Mouse (Mus musculus): ENCODE results near the gene A730015C16Rik. TPM values are rescaled to one million over a fixed set of nuclear protein-coding genes. Genes with fewer than 3 reads are reported as not detected.

The A730015C16Rik gene
- 1.1 and 1.4 TPM in 2 replicates for polyA plus RNA-seq (2015; fragmentation: Nextera tagmentation; extraction: Ambion mirVana)

DNA sequence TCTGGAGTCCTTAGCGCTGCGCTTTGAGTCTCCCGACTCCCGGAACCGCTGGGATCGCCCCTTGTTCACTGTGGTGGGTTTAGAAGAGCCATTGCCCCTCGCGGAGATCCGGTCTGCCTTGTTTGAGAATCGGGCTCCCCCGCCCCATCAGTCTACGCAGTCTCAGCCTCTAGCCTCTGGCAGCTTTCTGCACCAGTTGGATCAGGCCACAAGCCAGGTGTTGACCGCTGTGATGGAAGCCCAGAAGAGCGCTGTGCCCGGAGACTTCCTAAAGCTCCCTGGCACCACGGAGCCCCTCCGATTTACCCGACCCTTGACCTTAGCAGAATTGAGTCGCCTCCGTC, at the start of gene A730015C16Rik:
Gene A730015C16Rik (minus strand): TSS at position 115 of the 344 bp plus-strand sequence.
- H3K4me2 ChIP-seq, result peak within 1 kb of the TSS; percentile 90
- peak; percentile 45 for ATAC-seq (ENCODE audit: low FRiP score)
- WGBS, result 14% methylated on average over 20 of the region's 20 CpGs

DNA sequence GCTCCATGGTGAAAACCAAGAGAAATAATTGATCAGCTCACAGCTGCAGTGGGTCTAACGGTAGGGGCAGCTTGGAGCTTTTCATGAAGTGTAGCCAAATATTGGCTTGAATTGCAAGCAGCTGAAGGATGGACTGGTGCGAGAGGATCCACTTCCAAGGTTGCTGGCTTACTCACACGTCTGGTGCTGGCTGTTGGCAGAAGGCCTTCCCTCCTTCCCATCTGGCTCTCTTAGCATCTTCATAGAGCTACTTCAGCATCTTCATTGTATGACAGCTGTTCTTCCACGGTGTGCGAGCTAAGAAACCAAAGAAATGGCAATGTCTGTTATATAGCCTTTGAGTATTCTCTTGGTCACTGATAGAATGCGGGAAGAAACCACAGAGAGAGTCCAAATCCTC, 42.5 kb upstream of the A730015C16Rik start:
- no peaks in the 10 kb centered on the region for H3K27me3 ChIP-seq (replicated peaks)
- WGBS, result 85% methylated on average over 6 of the region's 6 CpGs
- no peaks in the 10 kb centered on the region for H3K4me1 ChIP-seq
- H3K9ac ChIP-seq (replicated peaks), result no peak overlapping the region
- H3K4me2 ChIP-seq, result no peak overlapping the region
- H3K9me3 ChIP-seq (replicated peaks), result no peaks in the 10 kb centered on the region
- no peak for ATAC-seq (ENCODE audit: low FRiP score)
- no peak overlapping the region for H3K4me3 ChIP-seq (replicated peaks)
- H3K36me3 ChIP-seq, result 0 out of 2 replicates have a peak, but pooled peaks cover 4% of the 10 kb centered on the region
- no peak overlapping the region for H3K27ac ChIP-seq (replicated peaks)

More for the DNA sequence above, at the start of gene A730015C16Rik:
- no peaks in the 10 kb centered on the region for H3K27me3 ChIP-seq (replicated peaks)
- H3K4me1 ChIP-seq, result peaks cover 28% of the 10 kb centered on the region
- H3K27ac ChIP-seq (replicated peaks), result peak within 1 kb of the TSS; percentile 86
- peak within 1 kb of the TSS; percentile 67 for H3K9ac ChIP-seq (replicated peaks)
- peak within 1 kb of the TSS; percentile 76 for H3K4me3 ChIP-seq (replicated peaks)
- no peaks in the 10 kb centered on the region for H3K9me3 ChIP-seq (replicated peaks)
- peaks cover 5% of the 10 kb centered on the region; the same call in 1 of the 2 replicates for H3K36me3 ChIP-seq

DNA sequence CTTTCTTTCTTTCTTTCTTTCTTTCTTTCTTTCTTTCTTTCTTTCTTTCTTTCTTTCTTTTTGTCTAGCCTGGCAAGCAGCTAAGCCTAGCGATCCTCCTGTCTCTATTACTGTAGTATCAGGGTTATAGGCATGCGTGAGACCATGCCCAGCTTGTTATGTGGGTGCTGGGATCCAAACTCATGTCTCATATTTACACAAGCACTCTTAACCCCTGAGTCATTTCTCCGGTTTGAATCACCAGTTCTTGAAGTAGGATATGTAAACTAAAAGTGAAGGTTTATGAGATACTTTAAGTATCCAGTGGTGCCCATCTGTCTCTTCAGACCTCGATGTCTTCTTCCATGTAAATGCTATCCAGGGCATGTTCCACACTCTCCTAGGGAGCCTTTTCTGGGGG, 39.0 kb upstream of the A730015C16Rik start:
- WGBS, result 92% methylated on average over 4 of the region's 4 CpGs
- no peaks in the 10 kb centered on the region for H3K4me1 ChIP-seq
- H3K27ac ChIP-seq (replicated peaks), result no peak overlapping the region
- no peaks in the 10 kb centered on the region for H3K9me3 ChIP-seq (replicated peaks)
- no peak overlapping the region for H3K9ac ChIP-seq (replicated peaks)
- no peak for ATAC-seq (ENCODE audit: low FRiP score)
- 0 out of 2 replicates have a peak, but pooled peaks cover 4% of the 10 kb centered on the region for H3K36me3 ChIP-seq
- H3K27me3 ChIP-seq (replicated peaks), result no peaks in the 10 kb centered on the region
- no peak overlapping the region for H3K4me2 ChIP-seq
- no peak overlapping the region for H3K4me3 ChIP-seq (replicated peaks)

DNA sequence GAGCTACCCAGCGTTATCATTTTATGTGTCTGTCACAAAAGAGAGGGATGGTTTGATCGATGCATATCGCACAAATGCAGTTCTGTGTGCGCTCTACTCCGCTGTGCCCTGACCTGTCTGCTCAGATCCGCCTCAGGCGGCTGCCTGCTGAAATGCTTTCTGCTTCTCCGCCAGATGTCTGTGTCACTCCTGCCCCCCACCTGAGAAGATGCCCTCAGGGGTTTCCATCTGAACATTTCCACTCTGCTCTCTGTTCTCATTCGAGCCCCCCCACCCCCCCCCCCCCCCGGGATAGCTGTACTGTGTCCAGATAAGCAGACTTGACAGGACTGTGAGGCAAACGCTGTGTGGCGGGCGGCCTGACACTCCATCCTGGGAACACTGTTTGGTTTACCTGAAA, 35.4 kb upstream of the A730015C16Rik start:
- H3K27ac ChIP-seq (replicated peaks), result no peak overlapping the region
- 65% methylated on average over 13 of the region's 13 CpGs for WGBS

DNA sequence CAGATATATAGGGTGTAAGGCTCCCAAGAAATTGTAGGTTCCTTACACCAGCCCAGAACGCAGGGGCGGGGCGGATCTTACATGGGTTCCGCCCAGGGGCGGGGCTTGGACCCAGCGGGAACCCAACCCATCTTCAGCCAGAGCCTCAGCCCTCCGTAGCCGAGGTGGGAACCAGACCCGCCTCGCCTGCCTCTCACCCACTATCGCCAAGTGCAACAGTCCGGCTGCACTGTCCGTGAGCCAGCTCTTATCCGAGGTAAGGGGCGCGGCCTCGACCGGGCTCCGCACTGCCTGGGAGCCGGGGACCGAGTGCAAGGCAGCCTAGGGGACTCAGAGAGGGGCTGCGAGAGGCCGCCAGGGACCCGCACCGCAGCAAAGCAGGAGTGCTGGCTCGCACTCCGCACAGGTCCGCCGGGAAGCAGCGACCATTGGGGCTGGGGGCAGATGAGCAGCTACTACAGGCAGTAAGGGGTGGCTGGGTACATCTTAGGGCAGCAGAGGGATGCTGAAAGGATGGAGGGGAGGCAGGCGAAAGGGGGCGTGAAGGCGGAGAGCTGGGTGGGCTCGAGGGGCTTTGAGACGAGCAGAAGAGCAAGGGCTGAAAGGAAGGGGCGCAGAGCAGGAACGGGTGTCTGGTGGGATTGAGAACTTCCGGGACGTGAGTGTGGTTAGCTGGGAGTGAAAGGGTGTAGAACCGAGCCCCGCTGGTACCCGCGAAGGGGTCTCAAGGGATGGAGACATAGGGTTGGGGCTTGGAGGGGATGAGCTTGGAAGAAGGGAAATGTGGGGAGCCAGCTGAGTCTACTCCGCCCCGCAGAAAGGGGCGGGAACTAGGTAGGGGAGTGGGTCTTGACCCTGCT, 30.8 kb upstream of the A730015C16Rik start, which contains the start of gene Rab3b:
Gene Rab3b (plus strand): TSS at position 101 of the 860 bp plus-strand sequence.
- ATAC-seq (ENCODE audit: low FRiP score), result peak; percentile 94
- Histone ChIP-seq H3K36me3 (no peaks in the 10 kb centered on the region), H3K27ac (replicated peaks) (peak within 1 kb of the TSS; percentile 79), H3K9me3 (replicated peaks) (no peaks in the 10 kb centered on the region), H3K9ac (replicated peaks) (peak within 1 kb of the TSS; percentile 69), H3K4me2 (peak within 1 kb of the TSS; percentile 89), H3K4me3 (replicated peaks) (peak within 1 kb of the TSS; percentile 69), H3K27me3 (replicated peaks) (no peaks in the 10 kb centered on the region; the same call in 1 of the 2 replicates), H3K4me1 (peaks cover 6% of the 10 kb centered on the region; the same call in 1 of the 2 replicates)
- WGBS, result under 1% methylated on average over 46 of the region's 46 CpGs

More for the DNA sequence above, 35.4 kb upstream of the A730015C16Rik start:
- H3K4me2 ChIP-seq, result no peak overlapping the region
- peaks cover 6% of the 10 kb centered on the region; the same call in 1 of the 2 replicates for H3K4me1 ChIP-seq
- H3K4me3 ChIP-seq (replicated peaks), result no peak overlapping the region
- no peaks in the 10 kb centered on the region for H3K36me3 ChIP-seq
- no peaks in the 10 kb centered on the region for H3K27me3 ChIP-seq (replicated peaks)
- ATAC-seq (ENCODE audit: low FRiP score), result no peak
- no peak overlapping the region for H3K9ac ChIP-seq (replicated peaks)
- H3K9me3 ChIP-seq (replicated peaks), result no peaks in the 10 kb centered on the region

DNA sequence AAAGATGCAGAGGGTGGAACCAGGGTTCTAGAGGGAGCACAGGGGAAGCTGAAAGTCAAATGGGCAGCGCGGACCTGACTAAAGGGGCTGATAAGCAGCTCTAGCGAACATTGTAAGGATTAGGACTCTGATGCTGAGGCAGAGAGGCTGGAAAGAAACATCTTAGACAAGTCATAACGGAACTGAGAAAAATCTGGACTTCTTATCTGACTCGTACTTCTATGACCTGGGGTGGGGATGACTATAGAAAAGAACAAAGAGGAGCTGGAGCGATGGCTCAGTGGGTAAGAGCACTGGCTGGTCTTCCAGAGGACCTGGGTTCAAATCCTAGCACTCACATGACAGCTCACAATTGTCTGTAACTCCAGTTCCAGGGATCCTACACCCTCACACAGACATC, 29.5 kb upstream of the A730015C16Rik start:
- no peaks in the 10 kb centered on the region for H3K9me3 ChIP-seq (replicated peaks)
- WGBS, result 82% methylated on average over 6 of the region's 6 CpGs
- peaks cover 6% of the 10 kb centered on the region; the same call in 1 of the 2 replicates for H3K4me1 ChIP-seq
- no peaks in the 10 kb centered on the region; the same call in 1 of the 2 replicates for H3K27me3 ChIP-seq (replicated peaks)
- no peak overlapping the region for H3K9ac ChIP-seq (replicated peaks)
- H3K4me3 ChIP-seq (replicated peaks), result no peak overlapping the region
- H3K36me3 ChIP-seq, result no peaks in the 10 kb centered on the region
- no peak overlapping the region for H3K27ac ChIP-seq (replicated peaks)
- no peak for ATAC-seq (ENCODE audit: low FRiP score)
- no peak overlapping the region for H3K4me2 ChIP-seq

DNA sequence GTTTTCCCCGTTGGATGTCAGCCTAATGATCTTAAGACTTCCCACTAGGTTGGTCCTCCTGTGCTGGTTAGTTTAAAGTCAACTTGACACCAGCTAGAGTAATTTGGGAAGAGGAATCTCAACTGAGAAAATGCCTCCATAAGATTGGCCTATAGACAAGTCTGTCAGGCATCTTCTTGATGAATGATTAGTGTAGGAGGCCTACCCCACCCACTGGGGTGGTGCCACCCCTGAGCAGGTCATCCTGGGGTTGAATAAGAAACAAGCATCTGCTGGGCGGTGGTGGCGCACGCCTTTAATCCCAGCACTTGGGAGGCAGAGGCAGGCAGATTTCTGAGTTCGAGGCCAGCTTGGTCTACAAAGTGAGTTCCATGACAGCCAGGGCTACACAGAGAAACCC, 25.3 kb upstream of the A730015C16Rik start:
- 93% methylated on average over 5 of the region's 5 CpGs for WGBS

DNA sequence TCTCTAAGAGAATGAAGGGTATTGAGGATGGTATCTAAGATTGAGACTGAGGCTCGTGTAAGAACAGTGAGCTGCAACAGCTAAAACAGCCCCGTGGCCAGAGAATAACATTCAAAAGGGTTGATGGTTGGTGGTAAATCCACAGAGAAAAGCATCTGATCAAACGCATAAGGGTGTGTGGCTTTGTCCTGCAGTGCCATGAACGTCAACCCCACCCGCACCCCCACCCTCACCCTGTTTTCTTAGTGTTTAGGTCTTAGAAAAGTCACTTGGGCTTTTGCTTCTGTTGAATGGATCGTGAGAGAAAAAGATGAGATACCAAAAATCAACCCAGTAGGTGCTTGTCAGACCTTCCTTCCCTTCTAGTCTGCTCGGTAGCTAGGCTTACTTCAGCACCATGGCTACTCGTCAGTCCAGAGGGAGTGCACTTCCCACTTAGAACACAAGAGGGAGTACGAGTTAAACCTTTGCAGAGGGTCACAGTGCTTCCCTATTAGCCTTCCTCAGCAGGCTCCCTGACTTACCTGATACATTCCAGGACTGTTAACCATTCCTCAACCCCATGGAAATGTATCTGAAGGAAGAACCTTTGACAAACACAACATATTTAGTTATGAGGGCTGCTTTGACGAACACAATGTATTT, 21.4 kb upstream of the A730015C16Rik start:
- Histone ChIP-seq H3K4me1 (no peaks in the 10 kb centered on the region), H3K9ac (replicated peaks) (no peak overlapping the region), H3K36me3 (0 out of 2 replicates have a peak, but pooled peaks cover 1% of the 10 kb centered on the region), H3K4me3 (replicated peaks) (no peak overlapping the region), H3K4me2 (no peak overlapping the region), H3K9me3 (replicated peaks) (no peaks in the 10 kb centered on the region), H3K27ac (replicated peaks) (no peak overlapping the region), H3K27me3 (replicated peaks) (no peaks in the 10 kb centered on the region)
- ATAC-seq (ENCODE audit: low FRiP score), result peak; percentile 91
- WGBS, result 33% methylated on average over 10 of the region's 10 CpGs

More for the DNA sequence above, 25.3 kb upstream of the A730015C16Rik start:
- Histone ChIP-seq H3K27me3 (replicated peaks) (no peaks in the 10 kb centered on the region; the same call in 1 of the 2 replicates), H3K9me3 (replicated peaks) (no peaks in the 10 kb centered on the region), H3K36me3 (no peaks in the 10 kb centered on the region), H3K4me3 (replicated peaks) (no peak overlapping the region), H3K9ac (replicated peaks) (no peak overlapping the region), H3K4me1 (no peaks in the 10 kb centered on the region), H3K27ac (replicated peaks) (no peak overlapping the region), H3K4me2 (no peak overlapping the region)
- ATAC-seq (ENCODE audit: low FRiP score), result no peak

DNA sequence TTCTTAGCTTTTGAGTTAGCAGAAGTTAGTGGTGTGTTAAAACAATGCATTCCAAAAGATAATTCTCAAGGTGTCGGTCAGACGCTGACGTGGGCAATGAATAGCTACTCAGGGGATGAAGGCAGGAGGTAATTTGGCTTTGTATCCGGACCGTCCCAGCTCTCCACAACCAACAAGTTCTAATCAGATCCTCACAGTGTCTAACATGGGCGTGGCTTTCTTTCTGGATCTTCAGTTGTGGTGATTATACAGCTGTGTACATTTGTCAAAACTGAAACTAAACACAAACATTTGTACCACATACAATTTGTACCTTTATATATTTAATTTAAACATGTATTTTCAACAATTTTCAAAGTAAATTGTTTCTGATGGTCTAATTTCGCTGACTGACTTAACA, 18.4 kb upstream of the A730015C16Rik start:
- Histone ChIP-seq H3K4me3 (replicated peaks) (no peak overlapping the region), H3K27me3 (replicated peaks) (no peaks in the 10 kb centered on the region), H3K27ac (replicated peaks) (no peak overlapping the region), H3K9ac (replicated peaks) (no peak overlapping the region), H3K36me3 (peaks cover 24% of the 10 kb centered on the region), H3K4me1 (no peaks in the 10 kb centered on the region), H3K4me2 (no peak overlapping the region), H3K9me3 (replicated peaks) (no peaks in the 10 kb centered on the region)
- ATAC-seq (ENCODE audit: low FRiP score), result no peak
- 81% methylated on average over 7 of the region's 7 CpGs for WGBS

DNA sequence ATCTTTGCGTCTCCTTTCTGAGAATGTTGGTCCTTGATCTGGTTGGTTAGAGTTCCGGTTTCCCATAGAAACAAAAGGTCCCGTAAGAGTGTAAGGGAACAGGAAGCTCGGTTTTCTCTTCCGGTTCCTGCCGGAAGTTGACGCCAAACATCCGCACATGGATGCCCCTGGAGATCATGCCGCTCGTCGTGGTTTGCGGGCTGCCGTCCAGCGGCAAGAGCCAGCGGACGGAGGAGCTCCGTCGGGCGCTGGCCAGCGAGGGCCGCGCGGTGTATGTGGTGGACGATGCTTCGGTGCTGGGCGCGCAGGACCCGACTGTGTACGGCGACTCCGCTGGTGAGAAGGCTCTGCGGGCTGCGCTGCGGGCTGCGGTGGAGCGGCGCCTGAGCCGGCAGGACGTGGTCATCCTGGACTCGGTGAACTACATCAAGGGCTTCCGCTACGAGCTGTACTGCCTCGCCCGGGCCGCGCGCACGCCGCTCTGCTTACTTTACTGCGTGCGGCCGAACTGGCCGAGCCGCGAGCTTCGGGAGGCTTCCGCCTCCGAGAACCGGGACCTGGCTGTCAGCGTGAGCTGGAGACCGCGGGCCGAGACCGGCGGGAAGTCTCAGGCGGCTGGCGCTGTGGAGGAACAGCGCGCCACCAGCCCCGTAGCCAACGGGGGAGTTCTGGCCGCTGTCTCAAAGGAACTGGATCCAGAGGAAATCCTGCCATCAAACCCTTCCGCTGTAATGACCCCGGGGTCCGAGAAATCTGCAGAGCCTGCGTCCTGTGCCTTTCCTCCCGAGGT, 509 bp downstream of the A730015C16Rik start, which contains the start of gene Kti12:
Gene Kti12 (plus strand): TSS at position 71 of the 790 bp plus-strand sequence.
- peak; percentile 91 for ATAC-seq (ENCODE audit: low FRiP score)
- Histone ChIP-seq H3K36me3 (no peaks in the 10 kb centered on the region; the same call in 1 of the 2 replicates), H3K4me2 (peak within 1 kb of the TSS; percentile 90), H3K9ac (replicated peaks) (peak within 1 kb of the TSS; percentile 67), H3K4me3 (replicated peaks) (peak within 1 kb of the TSS; percentile 76), H3K27me3 (replicated peaks) (no peaks in the 10 kb centered on the region), H3K27ac (replicated peaks) (peak within 1 kb of the TSS; percentile 86), H3K4me1 (peaks cover 28% of the 10 kb centered on the region), H3K9me3 (replicated peaks) (no peaks in the 10 kb centered on the region)
- WGBS, result under 1% methylated on average over 77 of the region's 77 CpGs

All from neural tube, embryonic 15.5 days (tissue).